Mouse (Mus musculus) stomach, embryonic 14.5 days (tissue): ENCODE results near the gene Pi4ka. TPM values are rescaled to one million over a fixed set of nuclear protein-coding genes. Genes with fewer than 3 reads are reported as not detected.

Experiments used
- ATAC-seq: fragments of 200-750 bp; cut with Nextera tagmentation; 2 replicates; pipeline ENCODE4 v1.8.0; 2017; ENCODE audit warnings: low read depth, moderate TSS enrichment; ENCODE audit not compliant: insufficient number of reproducible peaks, insufficient read depth, low FRiP score
- H3K27ac ChIP-seq: fragments of 300-500 bp; sonication (generic); 2 replicates; pipeline ENCODE4 v1.5.1; 2014; ENCODE audit warnings: mild to moderate bottlenecking, low read length, moderate library complexity, mixed read lengths
- H3K27me3 ChIP-seq: fragments of 300-500 bp; sonication (generic); 2 replicates; pipeline ENCODE4 v1.6.1; 2014; ENCODE audit warnings: low read length, control low read depth, mixed read lengths; ENCODE audit not compliant: control insufficient read depth, insufficient read depth
- H3K36me3 ChIP-seq: fragments of 300-500 bp; sonication (generic); 2 replicates; pipeline ENCODE4 v1.6.1; 2014; ENCODE audit warnings: mild to moderate bottlenecking, control low read depth, low read length, moderate library complexity, mixed read lengths; ENCODE audit not compliant: control insufficient read depth, insufficient read depth
- H3K4me1 ChIP-seq: fragments of 300-500 bp; sonication (generic); 2 replicates; pipeline ENCODE4 v1.6.1; 2014; ENCODE audit warnings: low read length, control low read depth, mixed read lengths; ENCODE audit not compliant: control insufficient read depth, insufficient read depth
- H3K4me2 ChIP-seq: fragments of 300-500 bp; sonication (generic); replicated peaks from 2 replicates; pipeline ENCODE4 v1.6.1; 2014; ENCODE audit warnings: low read depth, low read length, control low read depth
- H3K4me3 ChIP-seq: fragments of 300-500 bp; sonication (generic); 2 replicates; pipeline ENCODE4 v1.5.1; 2014; ENCODE audit warnings: low read depth, low read length, control low read depth
- H3K9ac ChIP-seq: fragments of 300-500 bp; sonication (generic); replicated peaks from 2 replicates; pipeline ENCODE4 v1.6.1; 2014; ENCODE audit warnings: low read depth, mild to moderate bottlenecking, control low read depth, low read length, moderate library complexity, mixed read lengths
- H3K9me3 ChIP-seq: fragments of 300-500 bp; sonication (generic); 2 replicates; pipeline ENCODE4 v1.6.1; 2016; ENCODE audit warnings: low read depth, low read length, control low read depth; ENCODE audit not compliant: control insufficient read depth
- WGBS: fragments of 180-500 bp; shearing (Covaris S2); extraction: QIAGEN DNeasy Blood & Tissue Kit; methylation state at CpG from one replicate; pipeline ENCODE4 v1.1.7; 2014; 5-methylcytosine and 5-hydroxymethylcytosine counted together
- polyA plus RNA-seq: library from polyadenylated mRNA; unstranded; fragments of >200 nt; fragmentation: Nextera tagmentation; extraction: Ambion mirVana; gene quantifications from 2 replicates; pipeline ENCODE4 v1.2.1, GENCODE M21; 2014

Gene Pi4ka
- polyA plus RNA-seq, 1 experiment from 2014 or later = 42.8 TPM

- H3K9me3 ChIP-seq = no peaks in the 10 kb centered on the region
- H3K27me3 ChIP-seq = no peaks in the 10 kb centered on the region
- no peak overlapping the region for H3K4me3 ChIP-seq
- ATAC-seq = peak; percentile 73
- H3K9ac ChIP-seq = no peak overlapping the region
- H3K4me2 ChIP-seq = no peak overlapping the region
- WGBS = 70% methylated on average over 8 of the region's 8 CpGs
- H3K4me1 ChIP-seq = no peaks in the 10 kb centered on the region
- peak overlapping the region; percentile 52; the same call in 1 of the 2 replicates for H3K27ac ChIP-seq
- H3K36me3 ChIP-seq = peaks cover 15% of the 10 kb centered on the region
Observed at GRCm38 (mm10) chr16:17345141-17345812, 60.8 kb downstream of the Pi4ka start.

- H3K27me3 ChIP-seq = no peaks in the 10 kb centered on the region
- ATAC-seq = no peak
- H3K4me3 ChIP-seq = no peak overlapping the region
- peaks cover 6% of the 10 kb centered on the region; the same call in 1 of the 2 replicates for H3K36me3 ChIP-seq
- H3K4me1 ChIP-seq = no peaks in the 10 kb centered on the region
- H3K27ac ChIP-seq = no peak overlapping the region
- H3K9me3 ChIP-seq = no peaks in the 10 kb centered on the region
- H3K9ac ChIP-seq = no peak overlapping the region
- WGBS = 89% methylated on average over 4 of the region's 4 CpGs
- no peak overlapping the region for H3K4me2 ChIP-seq
Observed at GRCm38 (mm10) chr16:17341847-17342246, 64.3 kb downstream of the Pi4ka start.

GRCm38 (mm10) chr16:17340705-17341104, 65.4 kb downstream of the Pi4ka start:
- peaks cover 6% of the 10 kb centered on the region; the same call in 1 of the 2 replicates for H3K36me3 ChIP-seq
- WGBS = 71% methylated on average over 2 of the region's 2 CpGs

GRCm38 (mm10) chr16:17339701-17340100, 66.4 kb downstream of the Pi4ka start:
- 81% methylated on average over 7 of the region's 7 CpGs for WGBS
- Histone ChIP-seq H3K4me1 (no peaks in the 10 kb centered on the region), H3K27me3 (no peaks in the 10 kb centered on the region), H3K36me3 (peaks cover 6% of the 10 kb centered on the region; the same call in 1 of the 2 replicates), H3K4me2 (no peak overlapping the region), H3K27ac (no peak overlapping the region), H3K9me3 (no peaks in the 10 kb centered on the region), H3K4me3 (no peak overlapping the region), H3K9ac (no peak overlapping the region)
- no peak for ATAC-seq

More at GRCm38 (mm10) chr16:17340705-17341104, 65.4 kb downstream of the Pi4ka start:
- Histone ChIP-seq H3K27ac (no peak overlapping the region), H3K27me3 (no peaks in the 10 kb centered on the region), H3K9ac (no peak overlapping the region), H3K4me3 (no peak overlapping the region), H3K4me2 (no peak overlapping the region), H3K9me3 (no peaks in the 10 kb centered on the region), H3K4me1 (no peaks in the 10 kb centered on the region)
- ATAC-seq = no peak

GRCm38 (mm10) chr16:17336089-17336488, 70.0 kb downstream of the Pi4ka start:
- no peak overlapping the region for H3K9ac ChIP-seq
- 81% methylated on average over 1 of the region's 1 CpGs for WGBS

GRCm38 (mm10) chr16:17334574-17334973, 71.5 kb downstream of the Pi4ka start:
- no peaks in the 10 kb centered on the region for H3K9me3 ChIP-seq
- no peak overlapping the region for H3K4me2 ChIP-seq
- H3K27ac ChIP-seq = no peak overlapping the region
- no peak overlapping the region for H3K9ac ChIP-seq
- no peaks in the 10 kb centered on the region for H3K36me3 ChIP-seq
- H3K27me3 ChIP-seq = no peaks in the 10 kb centered on the region
- H3K4me1 ChIP-seq = no peaks in the 10 kb centered on the region
- peak; percentile 72; the same call in 1 of the 2 replicates for ATAC-seq
- no peak overlapping the region for H3K4me3 ChIP-seq

More at GRCm38 (mm10) chr16:17336089-17336488, 70.0 kb downstream of the Pi4ka start:
- Histone ChIP-seq H3K36me3 (no peaks in the 10 kb centered on the region; the same call in 1 of the 2 replicates), H3K4me2 (no peak overlapping the region), H3K4me1 (no peaks in the 10 kb centered on the region), H3K4me3 (no peak overlapping the region), H3K27ac (no peak overlapping the region), H3K27me3 (no peaks in the 10 kb centered on the region), H3K9me3 (no peaks in the 10 kb centered on the region)
- no peak for ATAC-seq

GRCm38 (mm10) chr16:17331855-17332254, 74.3 kb downstream of the Pi4ka start:
- Histone ChIP-seq H3K27me3 (no peaks in the 10 kb centered on the region), H3K9me3 (no peaks in the 10 kb centered on the region), H3K4me3 (no peak overlapping the region), H3K36me3 (no peaks in the 10 kb centered on the region), H3K4me2 (no peak overlapping the region), H3K9ac (no peak overlapping the region), H3K4me1 (no peaks in the 10 kb centered on the region), H3K27ac (no peak overlapping the region)
- WGBS = 88% methylated on average over 5 of the region's 5 CpGs
- no peak for ATAC-seq

- 80% methylated on average over 2 of the region's 2 CpGs for WGBS
- no peaks in the 10 kb centered on the region for H3K4me1 ChIP-seq
- H3K27ac ChIP-seq = no peak within 1 kb of the TSS
Observed at GRCm38 (mm10) chr16:17331116-17331515, 75.0 kb downstream of the Pi4ka start, which contains the start of gene Serpind1. Serpind1 (plus strand) TSS chr16:17331371.

More at GRCm38 (mm10) chr16:17331116-17331515, 75.0 kb downstream of the Pi4ka start, which contains the start of gene Serpind1:
- Histone ChIP-seq H3K9ac (no peak within 1 kb of the TSS), H3K36me3 (no peaks in the 10 kb centered on the region), H3K27me3 (no peaks in the 10 kb centered on the region), H3K4me2 (no peak within 1 kb of the TSS), H3K4me3 (no peak within 1 kb of the TSS), H3K9me3 (no peaks in the 10 kb centered on the region)
- ATAC-seq = no peak
